In genomic region chr13:98816571-98816970, GRCm38 (mm10) we compare ENCODE assay signal across 31 mouse cellular contexts. TPM values are rescaled to one million over a fixed set of nuclear protein-coding genes. Genes with fewer than 3 reads are reported as not detected.
A peak's percentile ranks its signal among the peaks of the same experiment; 100 is the strongest.
DNase-seq lines count a peak whose midpoint lies in the region; ATAC-seq and TF ChIP-seq lines count a peak whose summit lies in the region.
"Had no signal": no experiment of that assay in that cellular context is flagged by ENCODE, and none has a peak within 500 bp of the region (broad histone marks: within the 10 kb centered on the region; RNA-seq: fewer than 3 reads in every experiment).

No protein-coding gene starts in this region.

- peaks cover 34% of the 10 kb centered on the region for H3K4me1 ChIP-seq in kidney, adult 2 months (ENCODE audit: control insufficient read depth, insufficient read depth, low read length)
- peaks cover 26% of the 10 kb centered on the region for H3K4me1 ChIP-seq in liver, embryonic 13.5 days (replicated peaks)
- peaks cover 26% of the 10 kb centered on the region; the same call in 1 of the 2 replicates for H3K4me1 ChIP-seq in small intestine, adult 2 months (ENCODE audit: control insufficient read depth, insufficient read depth, insufficient read length, low read length)

- no peaks in the 10 kb centered on the region for H3K9me3 ChIP-seq in liver, embryonic 13.5 days (replicated peaks)
- H3K9me3 ChIP-seq: embryonic facial prominence, embryonic 10.5 days; embryonic facial prominence, embryonic 15.5 days; forebrain, embryonic 13.5 days; heart, embryonic 15.5 days; hindbrain, embryonic 13.5 days; limb, embryonic 10.5 days; limb, embryonic 15.5 days; midbrain, embryonic 10.5 days; midbrain, embryonic 15.5 days; neural tube, embryonic 15.5 days had no signal

- H3K27ac ChIP-seq in gastrocnemius, adult 2 months, result peak overlapping the region; percentile 98; the same call in 1 of the 2 replicates
- H3K27ac ChIP-seq in kidney, adult 2 months (ENCODE audit: insufficient read depth, low read depth, low read length), result 0 out of 2 replicates have a peak overlapping the region, but pooled peaks have one; percentile 47
- H3K27ac ChIP-seq in liver, embryonic 13.5 days, result peak overlapping the region; percentile 98; the same call in 1 of the 2 replicates
- peak overlapping the region; percentile 21; the same call in 1 of the 2 replicates for H3K27ac ChIP-seq in small intestine, adult 2 months (ENCODE audit: insufficient read depth, low read depth, low read length)
- H3K27ac ChIP-seq: forebrain, embryonic 13.5 days; midbrain, embryonic 15.5 days had no signal

- no peaks in the 10 kb centered on the region for H3K27me3 ChIP-seq in kidney, adult 2 months (replicated peaks; ENCODE audit: control insufficient read depth, insufficient read depth, low read length)
- no peaks in the 10 kb centered on the region for H3K27me3 ChIP-seq in liver, embryonic 13.5 days
- no peaks in the 10 kb centered on the region for H3K27me3 ChIP-seq in small intestine, adult 2 months (ENCODE audit: control insufficient read depth, insufficient read depth, low read length)
- H3K27me3 ChIP-seq: embryonic facial prominence, embryonic 15.5 days; forebrain, embryonic 13.5 days; heart, embryonic 15.5 days; hindbrain, embryonic 13.5 days; limb, embryonic 15.5 days; midbrain, embryonic 15.5 days; neural tube, embryonic 15.5 days had no signal

- WGBS in kidney, adult 2 months, result 85% methylated on average over 9 of the region's 9 CpGs
- 83% methylated on average over 9 of the region's 9 CpGs for WGBS in liver, embryonic 13.5 days (ENCODE audit: insufficient replicate concordance)
- 86% methylated on average over 9 of the region's 9 CpGs for WGBS in small intestine, adult 2 months

- no peak for DNase-seq in gastrocnemius, adult 2 months
- no peak for DNase-seq in gastrocnemius, postnatal 36 days
- peak; percentile 14 for DNase-seq in kidney, adult 2 months
- DNase-seq in kidney, adult 8-10 months, result no peak
- DNase-seq in liver, embryonic 13.5 days, result no peak
- DNase-seq in liver, result no peak
- no peak for DNase-seq in lung, postnatal 36 days
- DNase-seq: adrenal gland, postnatal 36 days; cerebellum, adult 18-20 months; cerebellum, postnatal 14 days; gastrocnemius, postnatal 25 days; heart, postnatal 36 days; kidney, adult 9 months; kidney, postnatal 36 days; layer of hippocampus, postnatal 36 days; lung, adult 2 months; lung, postnatal 10 days; retina, postnatal 1 day; thymus, adult 2 months; thymus, postnatal 36 days had no signal

- ATAC-seq in liver, embryonic 13.5 days (ENCODE audit: low read depth), result no peak
- ATAC-seq: forebrain, embryonic 13.5 days; midbrain, embryonic 15.5 days had no signal

- no peak for TF ChIP-seq POLR2A in kidney, adult 2 months (IDR thresholded peaks at IDR 0.05; ENCODE audit: low read depth, low read length)
- no peak for TF ChIP-seq POLR2A in small intestine, adult 2 months (IDR thresholded peaks at IDR 0.05; ENCODE audit: low read depth, low read length)

- intact Hi-C loops in gastrocnemius, adult 2 months (cut with DNase I), result no loop called here
- intact Hi-C loops in gastrocnemius, postnatal 36 days (cut with DNase I), result no loop called here

- no peak overlapping the region for H3K4me2 ChIP-seq in liver, embryonic 13.5 days
- H3K4me2 ChIP-seq: forebrain, embryonic 13.5 days; limb, embryonic 15.5 days; midbrain, embryonic 15.5 days had no signal

- no peak for TF ChIP-seq CTCF in gastrocnemius, adult 2 months (IDR thresholded peaks at IDR 0.05)
- no peak for TF ChIP-seq CTCF in kidney, adult 2 months (conservative IDR thresholded peaks at IDR 0.05; ENCODE audit: insufficient read depth, insufficient read length, low read depth, low read length)
- TF ChIP-seq CTCF in small intestine, adult 2 months (IDR thresholded peaks at IDR 0.05; ENCODE audit: extremely low read depth, insufficient read length, insufficient replicate concordance, low read depth, low read length), result no peak

- no peak overlapping the region for H3K9ac ChIP-seq in liver, embryonic 13.5 days
- H3K9ac ChIP-seq: embryonic facial prominence, embryonic 15.5 days; forebrain, embryonic 13.5 days; heart, embryonic 15.5 days; hindbrain, embryonic 13.5 days; limb, embryonic 15.5 days; midbrain, embryonic 15.5 days; neural tube, embryonic 15.5 days had no signal

- no peak overlapping the region for H3K4me3 ChIP-seq in gastrocnemius, adult 2 months
- no peak overlapping the region for H3K4me3 ChIP-seq in kidney, adult 2 months (ENCODE audit: insufficient read depth, low read depth, low read length)
- no peak overlapping the region for H3K4me3 ChIP-seq in liver, embryonic 13.5 days (replicated peaks)
- no peak overlapping the region for H3K4me3 ChIP-seq in small intestine, adult 2 months (ENCODE audit: low read depth, low read length)
- H3K4me3 ChIP-seq: forebrain, embryonic 13.5 days; hindbrain, embryonic 13.5 days; limb, embryonic 15.5 days; midbrain, embryonic 15.5 days; neural tube, embryonic 15.5 days had no signal

- H3K36me3 ChIP-seq in kidney, adult 2 months (ENCODE audit: control insufficient read depth, insufficient read depth, low read length), result no peaks in the 10 kb centered on the region
- no peaks in the 10 kb centered on the region for H3K36me3 ChIP-seq in liver, embryonic 13.5 days
- no peaks in the 10 kb centered on the region for H3K36me3 ChIP-seq in small intestine, adult 2 months (ENCODE audit: control insufficient read depth, insufficient read depth, low read length)
- H3K36me3 ChIP-seq: embryonic facial prominence, embryonic 10.5 days; embryonic facial prominence, embryonic 15.5 days; heart, embryonic 15.5 days; hindbrain, embryonic 13.5 days; limb, embryonic 15.5 days; midbrain, embryonic 10.5 days; midbrain, embryonic 15.5 days; neural tube, embryonic 15.5 days had no signal

RNA-seq across cellular contexts. Expression of gene Fcho2, which starts 1.3 kb away (rescaled TPM):
- 10 to 100 TPM; 21.2 to 26.9 TPM for total RNA-seq in gastrocnemius, adult 2 months (2021)
- total RNA-seq in gastrocnemius, postnatal 36 days (2021), result 10 to 100 TPM; 20.2 TPM
- 17.5 and 17.8 TPM in 2 replicates for polyA plus RNA-seq in kidney, adult 2 months (2012; rRNA removed)
- polyA plus RNA-seq in liver, embryonic 13.5 days (2015; fragmentation: Nextera tagmentation; extraction: Ambion mirVana), result 20.6 and 28.5 TPM in 2 replicates
- polyA plus RNA-seq in small intestine, adult 2 months (2012; rRNA removed), result 3.2 and 8.5 TPM in 2 replicates

Comparison
In these comparisons a context has a peak if more than half of its experiments do, and no peak if none do; other contexts are left out.
1. H3K27ac ChIP-seq: peak in every context shown above with its lines; median percentile 98 in gastrocnemius, adult 2 months; 98 in liver, embryonic 13.5 days; 47 in kidney, adult 2 months; 21 in small intestine, adult 2 months.